Mouse (Mus musculus) left cerebral cortex, adult 9 months (tissue): ENCODE results near the gene Kif1b.

ENCODE experiments used
- DNase-seq, 2 experiments: peaks; one replicate each; pipeline ENCODE4 v3.0.0; 2022; ENCODE audit warnings: low spot score in 2 of 2

Kif1b gene

DNA sequence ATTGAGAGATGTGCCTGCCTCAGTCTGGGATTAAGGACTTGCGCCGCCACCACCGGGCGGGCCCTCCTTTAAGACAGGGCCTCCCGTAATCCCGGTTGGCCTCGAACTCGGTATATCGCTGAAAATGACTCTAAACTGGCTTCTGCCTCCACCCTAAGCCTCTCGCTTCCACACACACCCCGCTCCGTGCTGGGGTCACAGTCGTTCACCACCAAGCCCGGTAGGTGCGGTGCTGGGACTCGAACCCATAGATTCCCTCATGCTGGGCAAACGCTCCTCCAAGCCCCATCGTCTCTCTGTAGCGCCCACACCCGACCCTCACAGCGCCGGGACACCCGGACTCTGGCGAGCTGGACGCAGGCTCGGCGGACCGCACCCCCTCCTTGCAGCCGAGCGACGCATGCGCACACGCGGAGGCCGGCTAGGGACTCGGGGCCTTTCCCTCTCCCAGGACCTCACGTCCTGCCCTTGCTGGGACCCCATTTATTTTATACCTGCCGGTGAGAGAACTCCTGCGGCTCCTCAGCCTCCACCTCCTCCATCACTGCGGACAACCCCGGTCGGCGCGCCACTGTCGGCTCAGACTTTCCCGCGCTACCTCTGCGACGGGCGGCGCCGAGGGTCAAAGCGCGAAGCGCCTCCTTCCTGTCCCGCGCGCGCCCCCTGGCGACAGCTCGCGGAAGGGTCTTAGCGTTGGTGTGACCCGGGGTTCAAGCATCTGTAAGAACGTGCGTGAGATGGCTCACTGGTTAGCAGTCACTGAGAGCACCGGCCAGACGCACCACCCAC, 170.3 kb downstream of the Kif1b start, which contains the start of gene Cenps:
TSS of gene Cenps (minus strand) at position 648 of the 789 bp plus-strand sequence.
- peak; percentile 78 to 88 for DNase-seq

DNA sequence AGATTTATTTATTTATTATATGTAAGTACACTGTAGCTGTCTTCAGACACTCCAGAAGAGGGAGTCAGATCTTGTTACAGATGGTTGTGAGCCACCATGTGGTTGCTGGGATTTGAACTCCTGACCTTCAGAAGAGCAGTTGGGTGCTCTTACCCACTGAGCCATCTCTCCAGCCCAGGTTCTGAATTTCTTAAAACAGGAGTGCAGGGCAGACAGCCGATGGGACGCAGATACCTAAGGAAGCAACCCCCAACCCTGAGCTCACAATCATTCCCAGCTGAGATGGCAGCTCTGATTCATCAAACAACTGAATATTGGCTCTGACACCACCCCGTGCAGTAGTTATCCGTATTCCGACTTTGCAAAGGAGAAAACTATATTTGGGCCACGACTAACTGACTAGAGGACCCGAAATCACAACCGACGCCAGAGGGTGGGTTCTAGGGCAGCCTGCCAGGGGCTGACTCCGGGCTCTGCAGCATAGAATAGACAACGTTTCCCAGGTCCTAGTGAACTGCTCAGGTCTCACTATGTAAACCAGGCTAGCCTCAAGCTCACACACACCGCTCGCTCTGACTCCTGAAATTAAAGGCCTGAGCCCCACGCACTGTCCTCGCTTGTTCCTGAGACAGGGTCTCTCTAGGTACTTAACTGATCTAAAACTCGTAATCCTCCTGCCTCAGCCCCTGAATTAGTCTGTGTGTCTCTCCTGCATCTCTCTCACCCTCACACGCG, 171.2 kb downstream of the Kif1b start:
- no peak for DNase-seq

DNA sequence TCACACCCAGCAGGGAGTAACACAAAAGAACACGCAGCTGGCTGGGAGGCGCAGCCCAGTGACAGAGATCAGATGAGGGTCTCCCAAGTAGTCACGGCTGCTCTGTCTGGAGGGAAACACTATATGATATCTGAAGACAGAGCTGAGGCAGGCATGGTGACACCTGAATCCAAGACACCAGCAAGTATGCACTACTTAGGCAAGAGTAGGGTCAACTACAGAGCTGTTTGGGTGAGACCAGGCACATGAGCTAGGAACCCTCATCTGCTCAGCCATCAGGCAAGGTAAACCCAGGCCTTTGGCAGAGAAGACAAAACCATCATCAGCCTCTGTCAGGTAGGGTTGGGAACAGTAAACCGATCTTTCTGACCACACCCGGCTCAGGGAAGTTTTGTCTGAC, 174.1 kb downstream of the Kif1b start:
- DNase-seq: no peak

DNA sequence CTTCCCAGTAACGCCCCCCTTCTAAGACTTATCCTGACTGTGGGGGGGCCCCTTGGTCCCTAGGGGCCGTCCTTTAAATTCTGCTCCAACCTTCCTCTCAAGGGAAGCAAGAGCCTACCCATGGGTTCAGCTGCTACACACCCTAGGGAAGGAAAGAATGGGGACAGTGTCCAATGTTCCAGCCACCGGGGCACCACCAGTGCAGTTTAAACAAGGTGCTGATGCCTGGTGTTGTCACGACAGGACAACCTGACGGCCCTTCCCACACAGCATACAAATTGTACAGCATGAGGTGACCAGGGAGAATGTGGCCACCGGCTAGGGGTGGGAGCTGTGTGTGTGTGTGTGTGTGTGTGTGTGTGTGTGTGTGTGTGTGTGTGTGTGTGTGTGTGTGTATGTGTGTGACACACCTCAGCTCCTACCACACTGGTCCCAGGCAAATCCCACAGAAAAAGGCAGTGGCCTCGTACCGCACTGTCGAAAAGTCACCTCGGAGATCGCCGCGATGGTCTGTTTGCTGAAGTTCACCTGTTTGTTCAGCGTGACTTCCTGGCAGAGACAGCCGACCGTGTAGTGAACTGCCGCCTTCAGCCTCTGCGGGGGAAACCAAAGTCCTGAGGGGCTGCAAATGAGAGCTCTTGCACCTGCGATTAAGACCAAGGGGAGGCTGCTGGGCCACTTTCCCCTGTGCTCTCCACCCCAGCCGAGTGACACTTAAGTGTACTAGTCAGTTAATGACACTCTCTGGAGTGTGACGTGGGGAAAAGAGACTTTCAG, 175.5 kb downstream of the Kif1b start:
- no peak for DNase-seq

DNA sequence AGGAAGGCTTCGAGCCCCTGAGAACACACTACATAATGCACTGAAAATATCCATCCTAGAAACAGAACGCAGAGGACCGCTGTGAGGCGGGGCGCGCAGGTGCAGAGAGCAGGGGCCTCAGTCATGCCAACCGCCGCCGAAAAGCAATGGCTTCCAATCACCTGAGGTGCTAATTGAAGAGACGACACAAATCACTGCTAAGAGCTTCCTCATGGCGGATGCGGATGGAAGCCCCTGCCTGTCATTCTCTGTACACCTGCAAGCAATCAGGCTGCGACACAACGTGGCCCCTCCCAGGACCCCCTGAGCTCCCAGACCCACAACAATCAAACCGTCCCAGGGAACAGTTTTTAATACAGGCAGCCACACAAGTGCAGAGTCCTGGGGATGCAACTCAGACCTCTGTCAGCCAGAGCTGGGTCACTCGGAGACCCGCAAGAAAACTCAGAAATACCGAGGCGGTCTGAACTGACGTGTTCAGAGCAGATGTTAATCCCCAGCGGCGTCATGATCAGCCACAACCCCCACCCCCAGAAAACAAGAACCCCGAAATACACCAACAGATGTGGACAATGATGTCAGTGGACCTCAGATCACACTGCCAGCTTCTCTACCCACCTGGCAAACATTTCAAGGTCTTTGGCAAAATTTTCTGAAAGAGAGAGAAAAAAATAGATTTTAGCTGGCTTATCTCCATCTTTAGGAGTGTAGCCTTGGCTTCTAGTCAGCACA, 176.3 kb downstream of the Kif1b start:
- DNase-seq: no peak

DNA sequence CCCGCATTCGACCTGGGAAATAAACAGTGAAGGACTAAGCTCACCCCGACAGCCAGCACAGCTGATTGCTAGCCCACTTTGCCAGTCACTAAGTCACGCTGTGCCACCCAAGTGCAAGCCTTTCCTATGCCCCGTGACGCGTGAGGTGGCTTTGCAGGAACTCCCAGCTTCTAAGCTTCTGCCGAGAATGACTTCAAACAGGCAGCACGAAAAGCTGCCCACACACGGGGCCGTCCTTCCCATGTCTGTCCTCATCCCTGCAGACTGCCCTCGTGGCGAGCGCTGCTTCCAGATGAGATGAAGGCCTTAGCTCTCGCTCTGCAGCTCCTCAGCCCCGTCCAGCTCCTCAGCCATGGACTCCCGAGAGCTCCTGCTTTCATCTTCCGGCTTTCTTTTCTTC, 179.0 kb downstream of the Kif1b start:
- DNase-seq: peak in 1 of 2 experiments; percentile 21

DNA sequence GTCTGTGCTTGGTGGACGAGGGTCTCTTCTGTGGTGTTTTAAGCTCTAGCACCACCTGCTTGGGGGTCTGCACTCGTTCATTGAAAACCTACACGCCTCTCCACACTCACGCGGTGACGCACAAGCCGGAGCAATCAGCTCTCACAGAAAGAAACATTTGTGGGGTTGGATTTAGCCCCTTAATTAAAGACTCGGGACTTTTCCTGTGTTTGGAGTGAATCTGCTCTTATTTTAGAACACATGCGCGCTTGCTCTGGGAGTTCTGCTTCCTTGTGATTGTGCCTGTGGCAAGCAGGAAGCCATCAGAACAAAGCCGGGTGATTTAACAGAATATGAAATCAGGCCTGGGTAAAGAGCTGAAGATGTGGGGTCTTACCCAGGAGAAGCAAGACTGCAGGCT, 180.8 kb downstream of the Kif1b start, which contains the start of gene Cort:
TSS of gene Cort (minus strand) at position 101 of the 400 bp plus-strand sequence.
- DNase-seq: no peak
